Mouse (Mus musculus) right cerebral cortex, postnatal 36 days (tissue): Measurements from ENCODE around the gene Anapc1.

Experiments
- DNase-seq, 2 experiments: peaks; one replicate each; pipeline ENCODE4 v3.0.0; 2022; ENCODE audit warnings: low spot score in 2 of 2, mixed read lengths in 1 of 2

Gene Anapc1

GRCm38 (mm10) chr2:128686921-128687557 lies at the start of gene Anapc1:
Gene Anapc1, minus strand, starts transcription at chr2:128687391.
- DNase-seq, result peak; percentile 84 to 89

DNA sequence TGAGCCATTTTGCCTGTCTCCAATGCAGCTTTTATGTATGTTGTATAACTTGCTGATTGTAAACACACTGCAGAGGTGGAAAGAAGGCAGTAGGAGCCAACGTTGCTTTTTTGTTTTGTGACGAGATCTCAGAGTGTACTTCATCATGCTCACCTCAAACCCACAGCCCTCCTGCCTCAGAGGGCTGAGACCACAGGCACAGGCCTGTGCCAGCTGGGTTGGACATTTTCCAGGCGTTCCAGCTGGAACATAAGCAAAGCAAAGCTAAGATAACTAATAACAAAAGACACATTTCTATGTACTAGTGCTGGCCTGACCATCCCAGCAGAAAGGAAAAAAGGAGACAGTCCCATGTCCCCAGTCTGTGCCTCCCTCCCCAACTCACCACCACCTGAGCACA lies 47.9 kb upstream of the Anapc1 start:
- DNase-seq, result no peak

DNA sequence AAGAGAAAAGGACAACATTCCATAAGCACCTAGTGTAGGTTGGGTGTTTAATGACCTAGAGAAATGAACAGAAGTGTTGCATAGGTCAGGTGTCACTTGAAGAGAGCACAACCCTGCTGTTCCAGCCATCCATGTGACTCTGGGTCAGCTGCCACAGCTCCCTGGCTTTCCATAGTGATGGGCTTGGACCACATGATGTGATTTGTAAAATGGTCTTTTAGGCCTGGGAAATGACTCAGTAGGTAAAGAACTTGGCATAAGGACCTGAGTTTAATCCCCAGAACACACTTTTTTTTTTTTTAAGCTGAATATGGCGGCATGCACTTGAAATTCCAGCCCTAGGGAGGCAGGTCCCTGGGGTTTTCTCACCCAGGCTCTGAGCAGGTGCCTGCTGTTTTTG lies 44.8 kb upstream of the Anapc1 start:
- DNase-seq, result no peak

DNA sequence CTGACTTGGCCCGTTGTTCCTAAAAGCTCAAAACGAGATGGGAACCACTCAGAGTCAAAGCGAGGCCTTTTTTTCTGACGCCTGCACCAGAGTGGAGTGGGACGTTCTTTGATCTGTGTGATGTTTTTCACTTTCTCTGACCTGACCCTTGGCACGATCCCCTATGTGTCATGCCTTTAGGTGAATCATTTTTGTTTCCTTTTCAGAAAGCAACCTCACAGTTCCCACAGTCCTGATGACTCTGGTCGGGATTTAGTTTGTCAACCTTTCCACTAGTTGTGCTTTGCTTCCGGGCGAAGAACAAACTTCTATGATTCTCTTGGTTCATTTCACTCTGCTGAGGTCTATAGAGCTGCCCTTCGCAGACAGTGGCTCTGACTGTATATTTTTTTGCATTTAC lies 44.3 kb upstream of the Anapc1 start:
- DNase-seq, result no peak

DNA sequence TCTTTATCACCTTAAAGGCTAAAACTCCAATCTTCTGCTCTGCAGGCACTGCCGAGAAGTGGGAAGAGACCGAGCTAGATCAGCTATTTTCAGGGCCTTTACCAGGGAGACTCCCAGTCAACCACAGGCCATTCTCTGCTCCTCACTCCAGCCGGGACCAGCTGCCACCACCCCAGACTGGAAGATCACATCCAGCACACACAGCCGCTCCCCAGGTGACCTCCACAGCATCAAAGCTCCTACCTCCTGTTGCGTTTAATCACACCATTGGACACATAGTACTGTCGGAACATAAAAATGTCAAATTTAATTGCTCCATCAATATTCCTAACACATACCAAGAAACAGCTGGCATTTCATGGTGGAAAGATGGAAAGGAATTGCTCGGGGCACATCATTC lies 42.0 kb upstream of the Anapc1 start:
- DNase-seq, result no peak

- DNase-seq, result no peak
Observed at GRCm38 (mm10) chr2:128728066-128728465, 40.9 kb upstream of the Anapc1 start.

DNA sequence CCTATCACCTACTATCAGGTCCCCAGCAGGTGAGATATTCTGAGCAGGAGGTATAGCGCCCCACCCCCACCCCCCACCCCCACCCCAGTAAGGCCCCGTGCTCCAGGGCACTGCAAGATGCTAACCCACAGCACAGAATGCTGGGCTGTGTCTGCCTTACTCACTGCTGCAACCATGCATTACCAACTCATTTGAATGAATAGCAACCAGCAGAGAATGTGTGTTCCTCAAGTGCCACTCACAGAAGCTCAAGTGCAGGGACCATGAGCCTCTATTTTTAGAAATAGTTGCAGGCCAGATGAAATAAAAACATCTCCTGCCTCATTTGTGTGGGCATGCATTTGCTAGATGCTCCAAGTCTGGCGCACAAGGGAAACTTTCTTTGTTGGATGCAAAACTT lies 40.4 kb upstream of the Anapc1 start:
- DNase-seq, result no peak

GRCm38 (mm10) chr2:128726626-128727025 lies 39.4 kb upstream of the Anapc1 start:
- DNase-seq, result no peak

DNA sequence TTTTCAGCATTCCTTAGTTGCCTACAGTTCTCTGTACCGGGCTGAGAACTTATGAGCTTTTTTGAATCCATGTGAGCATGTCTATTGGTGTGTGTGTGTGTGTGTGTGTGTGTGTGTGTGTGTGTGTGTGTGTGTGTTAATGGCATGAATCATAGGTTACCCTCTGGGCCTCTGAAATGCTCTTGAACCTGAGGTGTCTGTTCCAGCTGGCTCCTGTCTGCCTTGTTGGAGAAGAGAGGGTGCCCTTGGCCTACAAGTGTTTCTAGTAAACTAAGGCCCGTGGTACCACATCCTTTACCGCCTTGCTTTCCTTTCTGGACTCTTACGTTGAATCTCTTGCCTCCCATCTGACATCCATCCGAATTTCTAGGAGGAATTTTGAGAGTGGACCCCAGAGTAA lies 38.9 kb upstream of the Anapc1 start:
- no peak for DNase-seq

DNA sequence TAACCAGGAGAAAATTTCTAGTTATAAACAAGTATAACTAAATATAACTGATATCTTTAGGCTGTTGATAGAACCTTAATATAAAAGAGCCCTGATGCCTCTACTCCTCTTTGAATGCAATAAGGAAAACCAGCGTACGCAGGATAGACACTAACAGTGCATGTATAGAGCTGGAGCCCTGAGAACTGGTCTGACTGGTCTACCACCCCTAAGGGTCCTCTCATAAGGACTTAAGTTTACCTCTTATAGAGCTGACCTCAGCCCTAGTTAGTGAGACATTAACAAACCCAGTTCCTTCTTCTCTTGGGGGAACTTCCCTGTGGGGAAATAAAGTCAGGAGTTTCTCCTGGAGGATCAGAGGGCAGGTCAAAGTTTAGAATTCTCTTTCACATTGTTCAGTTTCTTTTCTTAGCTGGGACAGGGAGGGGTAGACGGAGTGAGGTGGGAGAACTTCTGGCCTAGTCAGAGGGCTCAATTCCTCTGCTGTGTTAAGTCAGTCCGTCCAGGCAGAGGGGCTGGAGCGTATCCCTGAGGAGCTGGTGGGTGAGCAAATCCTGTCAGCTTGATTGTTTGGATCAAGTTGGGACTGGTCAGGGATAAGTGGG lies 35.0 kb upstream of the Anapc1 start:
- DNase-seq, result no peak

DNA sequence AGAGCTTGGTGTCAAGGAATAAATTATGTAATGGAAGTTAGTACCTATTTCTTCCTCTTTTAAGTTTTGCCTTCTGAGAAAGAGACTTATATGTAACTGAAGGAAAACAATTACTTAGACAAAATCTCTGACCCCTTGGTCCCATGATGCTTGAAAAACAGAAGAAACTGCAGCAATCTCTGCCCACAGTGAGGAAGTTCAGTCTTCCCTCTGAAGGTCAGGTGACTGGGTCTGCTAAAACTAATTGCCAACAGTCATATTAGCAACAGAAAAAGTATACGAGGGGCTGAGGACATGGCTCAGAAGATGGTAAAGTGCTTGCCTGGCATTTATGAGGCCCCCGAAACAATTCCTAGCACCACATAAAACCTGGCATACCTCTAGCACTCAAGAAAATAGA lies 32.2 kb upstream of the Anapc1 start:
- no peak for DNase-seq

DNA sequence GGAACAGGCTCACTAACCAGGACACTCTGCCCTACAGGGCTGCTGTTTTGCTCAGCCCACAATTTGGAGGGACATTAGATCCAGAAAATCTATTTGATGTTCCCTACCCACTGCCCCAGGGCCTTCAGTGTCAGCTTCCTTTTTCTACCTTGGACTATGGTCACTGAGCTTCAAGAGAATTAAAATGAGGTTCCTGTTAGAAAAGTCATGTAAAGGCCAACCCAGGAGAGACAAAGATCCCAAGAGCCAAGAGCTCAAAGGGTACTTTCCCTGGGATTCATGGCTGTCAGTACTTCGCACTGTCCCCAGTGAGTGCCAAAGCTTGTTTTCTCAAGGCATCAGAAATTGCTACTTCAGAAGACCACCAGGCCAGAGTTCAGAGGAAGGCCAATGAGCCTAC lies 28.8 kb upstream of the Anapc1 start:
- DNase-seq, result no peak

- no peak for DNase-seq
Observed at GRCm38 (mm10) chr2:128714724-128715241, 27.6 kb upstream of the Anapc1 start.

GRCm38 (mm10) chr2:128713548-128714003 lies 26.4 kb upstream of the Anapc1 start:
- DNase-seq, result peak in 1 of 2 experiments; percentile 7

GRCm38 (mm10) chr2:128712940-128713339 lies 25.7 kb upstream of the Anapc1 start:
- no peak for DNase-seq

DNA sequence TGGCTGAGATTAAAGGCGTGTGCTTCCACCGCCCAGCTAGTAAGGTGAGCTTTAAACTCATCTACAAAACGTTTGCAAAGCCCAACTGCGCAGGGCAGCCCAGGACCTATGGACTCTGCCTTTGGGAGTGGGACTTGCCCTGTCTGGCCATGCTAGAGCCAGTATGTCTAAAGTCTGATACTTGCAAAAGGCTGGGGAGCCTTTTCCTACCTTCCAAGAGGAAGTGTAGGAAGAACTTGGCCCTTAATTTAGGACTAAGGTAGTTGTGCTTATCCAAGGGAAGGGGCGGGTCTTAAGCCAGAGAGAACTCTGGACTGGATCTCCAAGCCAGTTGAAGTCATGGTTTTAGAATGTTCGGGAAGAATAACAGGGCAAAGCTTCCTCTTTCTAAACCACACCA lies 23.4 kb upstream of the Anapc1 start:
- no peak for DNase-seq

- DNase-seq, result peak; percentile 16 to 24
Observed at GRCm38 (mm10) chr2:128709264-128709663, 22.1 kb upstream of the Anapc1 start.

- DNase-seq, result peak in 1 of 2 experiments; percentile 11
Observed at GRCm38 (mm10) chr2:128704474-128704873, 17.3 kb upstream of the Anapc1 start.

GRCm38 (mm10) chr2:128699201-128699885 lies 12.2 kb upstream of the Anapc1 start:
- DNase-seq, result no peak

GRCm38 (mm10) chr2:128698693-128699181 lies 11.5 kb upstream of the Anapc1 start, which contains the start of gene Mertk:
Gene Mertk, plus strand, starts transcription at chr2:128698956.
- DNase-seq, result peak; percentile 66 to 70

- DNase-seq, result peak; percentile 49 to 58
Observed at GRCm38 (mm10) chr2:128698140-128698692, 11.0 kb upstream of the Anapc1 start.

DNA sequence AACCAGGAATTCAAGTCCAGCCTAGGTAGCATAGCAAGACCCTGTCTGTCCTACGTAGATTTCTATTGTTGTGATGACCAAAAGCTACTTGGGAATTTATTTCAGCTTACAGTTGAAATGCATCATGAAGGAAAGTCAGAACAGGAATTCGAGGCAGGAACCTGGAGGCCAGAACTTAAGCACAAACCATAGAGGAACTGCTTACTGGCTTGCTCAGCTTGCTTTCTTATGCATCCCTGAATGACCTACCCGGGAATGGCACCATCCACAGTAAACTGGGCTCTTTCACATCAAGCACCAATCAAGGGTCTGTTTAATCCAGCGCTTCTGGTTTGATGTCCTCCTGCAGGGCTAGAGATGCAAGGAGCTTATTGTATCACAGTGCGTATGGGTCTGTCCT lies 10.4 kb upstream of the Anapc1 start:
- no peak for DNase-seq
